ENCODE assay signal across 10 mouse cellular contexts in genomic region chr3:95349491-95349890, GRCm38 (mm10). TPM values are rescaled to one million over a fixed set of nuclear protein-coding genes. Genes with fewer than 3 reads are reported as not detected.
DNase-seq lines count a peak whose midpoint lies in the region; ATAC-seq and TF ChIP-seq lines count a peak whose summit lies in the region.
"Had no signal": no experiment of that assay in that cellular context is flagged by ENCODE, and none has a peak within 500 bp of the region (broad histone marks: within the 10 kb centered on the region; RNA-seq: fewer than 3 reads in every experiment).

No protein-coding gene starts in this region.

- no peak overlapping the region for H3K4me2 ChIP-seq in intestine, embryonic 14.5 days (ENCODE audit: low read length)
- no peak overlapping the region for H3K4me2 ChIP-seq in intestine, embryonic 15.5 days (replicated peaks)
- no peak overlapping the region for H3K4me2 ChIP-seq in forebrain, embryonic 13.5 days
- H3K4me2 ChIP-seq: neural tube, embryonic 12.5 days had no signal

- H3K9ac ChIP-seq in intestine, embryonic 14.5 days (ENCODE audit: low read length) = no peak overlapping the region
- no peak overlapping the region for H3K9ac ChIP-seq in intestine, embryonic 15.5 days
- H3K9ac ChIP-seq in forebrain, embryonic 13.5 days = no peak overlapping the region
- H3K9ac ChIP-seq: neural tube, embryonic 12.5 days had no signal

- TF ChIP-seq CTCF in G1E (IDR thresholded peaks at IDR 0.05; ENCODE audit: low read depth, low read length) = peak; percentile 66

- no peak overlapping the region for H3K4me3 ChIP-seq in intestine, embryonic 14.5 days (ENCODE audit: low read depth, low read length)
- H3K4me3 ChIP-seq in intestine, embryonic 15.5 days (replicated peaks) = no peak overlapping the region
- no peak overlapping the region for H3K4me3 ChIP-seq in G1E (ENCODE audit: low read depth, low read length)
- no peak overlapping the region for H3K4me3 ChIP-seq in forebrain, embryonic 13.5 days
- H3K4me3 ChIP-seq: neural tube, embryonic 12.5 days had no signal

- H3K36me3 ChIP-seq in intestine, embryonic 14.5 days (ENCODE audit: control insufficient read depth, insufficient read depth, low read length) = peaks cover 90% of the 10 kb centered on the region
- peaks cover 34% of the 10 kb centered on the region for H3K36me3 ChIP-seq in intestine, embryonic 15.5 days
- peaks cover 91% of the 10 kb centered on the region for H3K36me3 ChIP-seq in G1E (replicated peaks)
- H3K36me3 ChIP-seq in forebrain, embryonic 13.5 days (ENCODE audit: poor library complexity, severe bottlenecking) = peaks cover 91% of the 10 kb centered on the region

- no peak for ATAC-seq in intestine, embryonic 14.5 days (replicated peaks; ENCODE audit: low FRiP score, low TSS enrichment, low read depth)
- no peak for ATAC-seq in intestine, embryonic 15.5 days
- no peak for ATAC-seq in G1E (ENCODE audit: extremely low read depth, insufficient number of reproducible peaks, low FRiP score, poor library complexity, severe bottlenecking)
- ATAC-seq in erythroid progenitor cell, adult 5-6 weeks (replicated peaks; ENCODE audit: low FRiP score, poor library complexity, severe bottlenecking) = peak; percentile 88
- ATAC-seq in forebrain, embryonic 13.5 days = no peak

- H3K4me1 ChIP-seq in intestine, embryonic 14.5 days (replicated peaks; ENCODE audit: control insufficient read depth, insufficient read depth, low read length) = no peaks in the 10 kb centered on the region
- H3K4me1 ChIP-seq in intestine, embryonic 15.5 days (replicated peaks) = no peaks in the 10 kb centered on the region
- H3K4me1 ChIP-seq in G1E (ENCODE audit: insufficient read depth, low read depth, low read length) = peaks cover 37% of the 10 kb centered on the region
- H3K4me1 ChIP-seq in forebrain, embryonic 13.5 days = no peaks in the 10 kb centered on the region
- H3K4me1 ChIP-seq: neural tube, embryonic 12.5 days had no signal

- H3K27ac ChIP-seq in intestine, embryonic 14.5 days (ENCODE audit: low read depth) = no peak overlapping the region
- H3K27ac ChIP-seq in intestine, embryonic 15.5 days = no peak overlapping the region
- no peak overlapping the region for H3K27ac ChIP-seq in forebrain, embryonic 13.5 days
- H3K27ac ChIP-seq: neural tube, embryonic 12.5 days had no signal

- peak; percentile 49 for DNase-seq in intestine, embryonic 14.5 days (ENCODE audit: low spot score)
- peak; percentile 33 to 40 for DNase-seq in B cell, adult 2 months
- DNase-seq in G1E (ENCODE audit: low spot score) = no peak
- DNase-seq in retina, postnatal 1 day = peak; percentile 68
- DNase-seq in frontal cortex, postnatal 14 days (ENCODE audit: low spot score in 2 of 2) = no peak

- H3K9me3 ChIP-seq in intestine, embryonic 14.5 days (ENCODE audit: control insufficient read depth, low read length) = no peaks in the 10 kb centered on the region
- no peaks in the 10 kb centered on the region for H3K9me3 ChIP-seq in intestine, embryonic 15.5 days
- H3K9me3 ChIP-seq in G1E (replicated peaks) = no peaks in the 10 kb centered on the region
- H3K9me3 ChIP-seq in forebrain, embryonic 13.5 days (replicated peaks) = no peaks in the 10 kb centered on the region
- H3K9me3 ChIP-seq: neural tube, embryonic 12.5 days had no signal

- no peaks in the 10 kb centered on the region for H3K27me3 ChIP-seq in intestine, embryonic 14.5 days (replicated peaks; ENCODE audit: control insufficient read depth, insufficient read depth, low read length)
- no peaks in the 10 kb centered on the region for H3K27me3 ChIP-seq in intestine, embryonic 15.5 days (replicated peaks)
- no peaks in the 10 kb centered on the region for H3K27me3 ChIP-seq in G1E (ENCODE audit: insufficient read depth, low read length)
- no peaks in the 10 kb centered on the region for H3K27me3 ChIP-seq in forebrain, embryonic 13.5 days
- H3K27me3 ChIP-seq: neural tube, embryonic 12.5 days had no signal

RNA-seq across cellular contexts. Expression of gene Setdb1, which starts 7.5 kb away (rescaled TPM):
- polyA plus RNA-seq in intestine, embryonic 14.5 days (2014; fragmentation: Nextera tagmentation; extraction: Ambion mirVana) = 45.2 and 51.3 TPM in 2 replicates
- 29.2 and 31.2 TPM in 2 replicates for polyA plus RNA-seq in intestine, embryonic 15.5 days (2015; fragmentation: Nextera tagmentation; extraction: Ambion mirVana)
- 157 and 159 TPM in 2 replicates for total RNA-seq in G1E (2014; fragmentation: Nextera tagmentation)
- 120 and 128 TPM in 2 replicates for total RNA-seq in G1E (2017)
- 66.1 and 72.8 TPM in 2 replicates for polyA plus RNA-seq in G1E (2012)
- total RNA-seq in erythroid progenitor cell, adult 5-6 weeks (2015; ENCODE audit: low replicate concordance) = 7.1 and 7.2 TPM in 2 replicates
- total RNA-seq in erythroid progenitor cell, adult 5-6 weeks (2017; ENCODE audit: low replicate concordance) = 7.4 and 18.1 TPM in 2 replicates
- 45.4 and 51.8 TPM in 2 replicates for polyA plus RNA-seq in forebrain, embryonic 13.5 days (2015; fragmentation: Nextera tagmentation; extraction: Ambion mirVana)

RNA-seq across cellular contexts. Expression of gene Cers2, which starts 34.9 kb away (rescaled TPM):
- 130 and 143 TPM in 2 replicates for polyA plus RNA-seq in intestine, embryonic 14.5 days (2014; fragmentation: Nextera tagmentation; extraction: Ambion mirVana)
- 146 and 148 TPM in 2 replicates for polyA plus RNA-seq in intestine, embryonic 15.5 days (2015; fragmentation: Nextera tagmentation; extraction: Ambion mirVana)
- total RNA-seq in G1E (2014; fragmentation: Nextera tagmentation) (284 and 285 TPM in 2 replicates), G1E (2017) (197 and 249 TPM in 2 replicates)
- polyA plus RNA-seq in G1E (2012) = 459 and 654 TPM in 2 replicates
- 72.1 and 81.3 TPM in 2 replicates for total RNA-seq in erythroid progenitor cell, adult 5-6 weeks (2015; ENCODE audit: low replicate concordance)
- total RNA-seq in erythroid progenitor cell, adult 5-6 weeks (2017; ENCODE audit: low replicate concordance) = 35.4 and 49.5 TPM in 2 replicates
- 98.4 and 103 TPM in 2 replicates for polyA plus RNA-seq in forebrain, embryonic 13.5 days (2015; fragmentation: Nextera tagmentation; extraction: Ambion mirVana)

RNA-seq across cellular contexts. Expression of gene Anxa9, which starts 42.5 kb away (rescaled TPM):
- polyA plus RNA-seq in intestine, embryonic 14.5 days (2014; fragmentation: Nextera tagmentation; extraction: Ambion mirVana) = 1.5 and 1.6 TPM in 2 replicates
- 1.4 and 1.6 TPM in 2 replicates for polyA plus RNA-seq in intestine, embryonic 15.5 days (2015; fragmentation: Nextera tagmentation; extraction: Ambion mirVana)
- total RNA-seq in G1E (2014; fragmentation: Nextera tagmentation) = 15.2 and 29.8 TPM in 2 replicates
- 9.4 and 10.3 TPM in 2 replicates for total RNA-seq in G1E (2017)
- 1.1 and 1.4 TPM in 2 replicates for polyA plus RNA-seq in G1E (2012)
- 0.84 and 1.1 TPM in 2 replicates for total RNA-seq in erythroid progenitor cell, adult 5-6 weeks (2015; ENCODE audit: low replicate concordance)
- not detected in 2 replicates for total RNA-seq in erythroid progenitor cell, adult 5-6 weeks (2017; ENCODE audit: low replicate concordance)
- 0.52 and 1.1 TPM in 2 replicates for polyA plus RNA-seq in forebrain, embryonic 13.5 days (2015; fragmentation: Nextera tagmentation; extraction: Ambion mirVana)

RNA-seq across cellular contexts. Expression of gene 4930558C23Rik, which starts 53.1 kb away (rescaled TPM):
- not detected in 2 replicates for polyA plus RNA-seq in intestine, embryonic 14.5 days (2014; fragmentation: Nextera tagmentation; extraction: Ambion mirVana)
- not detected in 2 replicates for polyA plus RNA-seq in intestine, embryonic 15.5 days (2015; fragmentation: Nextera tagmentation; extraction: Ambion mirVana)
- not detected in 2 replicates for total RNA-seq in G1E (2014; fragmentation: Nextera tagmentation)
- total RNA-seq in G1E (2017) = not detected in 2 replicates
- polyA plus RNA-seq in G1E (2012) = not detected in 2 replicates
- not detected in 2 replicates for total RNA-seq in erythroid progenitor cell, adult 5-6 weeks (2015; ENCODE audit: low replicate concordance)
- total RNA-seq in erythroid progenitor cell, adult 5-6 weeks (2017; ENCODE audit: low replicate concordance) = not detected in 2 replicates
- polyA plus RNA-seq in forebrain, embryonic 13.5 days (2015; fragmentation: Nextera tagmentation; extraction: Ambion mirVana) = not detected in 2 replicates
- polyA plus RNA-seq: heart, embryonic 14.5 days; neural tube, embryonic 12.5 days had no signal

Comparison
In these comparisons a context has a peak if more than half of its experiments do, and no peak if none do; other contexts are left out.
1. DNase-seq: peak in intestine, embryonic 14.5 days (single experiment), B cell, adult 2 months (2 of 2) and retina, postnatal 1 day (single experiment); none in G1E (single experiment) and frontal cortex, postnatal 14 days (0 of 2).